Mouse (Mus musculus) v-Abl transformed pro-B cells (cell line): ENCODE data around the gene Zmynd10.

Experiments used
- in situ Hi-C, 2 experiments: fragments of 400-800 bp; cut with MboI; formaldehyde crosslinking; loops; one replicate each; pipeline ENCODE4 v1.15.1; 2025; ENCODE audit not compliant: unreplicated experiment in 2 of 2

Gene Zmynd10

DNA sequence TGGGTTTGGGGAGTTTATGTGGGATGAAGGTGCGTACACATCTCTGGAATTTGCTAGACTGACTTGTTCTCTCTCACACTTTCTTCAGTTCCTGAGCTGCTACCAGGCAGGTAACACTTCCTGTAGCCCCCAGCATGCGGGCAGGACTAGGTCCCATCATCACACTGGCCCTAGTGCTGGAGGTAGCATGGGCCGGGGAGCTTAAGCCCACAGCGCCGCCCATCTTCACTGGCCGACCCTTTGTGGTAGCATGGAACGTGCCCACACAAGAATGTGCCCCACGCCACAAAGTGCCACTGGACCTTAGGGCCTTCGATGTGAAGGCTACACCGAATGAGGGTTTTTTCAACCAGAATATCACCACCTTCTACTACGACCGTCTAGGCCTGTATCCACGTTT is 22.9 kb downstream of the Zmynd10 start:
- in situ Hi-C loops: loop anchor here in 1 of 2 experiments (25.0 kb wide), 1 partner anchor 1383 kb away; the partner anchor contains the start of gene Ppm1m

DNA sequence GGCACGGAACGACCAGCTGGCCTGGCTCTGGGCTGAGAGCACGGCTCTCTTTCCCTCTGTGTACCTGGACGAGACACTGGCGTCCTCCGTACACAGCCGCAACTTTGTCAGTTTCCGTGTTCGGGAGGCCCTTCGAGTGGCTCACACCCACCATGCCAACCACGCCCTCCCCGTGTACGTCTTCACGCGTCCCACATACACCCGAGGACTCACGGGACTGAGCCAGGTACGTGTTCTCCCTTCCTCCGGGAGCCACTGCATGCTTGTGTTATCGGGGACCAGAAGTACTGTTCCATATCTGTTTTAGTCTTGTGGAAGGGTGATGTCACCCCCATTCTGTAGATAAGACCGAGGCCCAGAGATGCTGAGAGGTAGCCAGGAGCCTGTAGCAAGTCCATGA is 23.7 kb downstream of the Zmynd10 start:
- in situ Hi-C loops: loop anchor here in 1 of 2 experiments (25.0 kb wide), 1 partner anchor 1384 kb away; the partner anchor contains the start of gene Ppm1m

DNA sequence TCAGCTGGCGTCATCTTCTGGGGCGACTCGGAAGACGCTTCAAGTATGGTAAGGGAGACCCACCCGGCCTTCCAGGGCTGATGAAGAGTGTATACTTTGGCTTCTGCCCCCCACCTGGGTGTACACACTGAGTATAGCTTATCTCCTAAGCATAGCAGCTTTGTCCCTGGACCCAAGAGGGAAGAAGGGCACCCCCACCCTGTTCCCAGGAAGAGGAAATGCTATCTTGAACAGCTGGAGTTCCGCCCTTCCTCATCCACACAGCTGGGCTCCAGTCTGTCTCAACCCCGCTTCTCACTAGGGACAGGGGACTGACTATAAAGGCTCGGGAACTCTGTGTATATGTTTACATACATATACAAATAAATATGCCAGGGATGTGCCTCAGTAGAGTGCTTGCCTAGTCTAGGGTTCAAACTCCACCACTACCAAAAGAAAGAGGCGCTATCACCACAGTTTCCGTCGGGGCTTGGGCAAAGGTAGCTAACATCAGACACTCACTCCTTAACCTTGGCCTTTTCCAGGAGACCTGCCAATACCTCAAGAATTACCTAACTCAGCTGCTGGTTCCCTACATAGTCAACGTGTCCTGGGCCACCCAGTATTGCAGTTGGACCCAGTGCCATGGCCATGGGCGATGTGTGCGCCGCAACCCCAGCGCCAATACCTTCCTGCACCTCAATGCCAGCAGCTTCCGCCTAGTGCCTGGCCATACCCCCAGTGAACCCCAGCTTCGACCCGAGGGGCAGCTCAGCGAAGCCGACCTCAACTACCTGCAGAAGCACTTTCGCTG is 24.6 kb downstream of the Zmynd10 start:
- in situ Hi-C loops: loop anchor here in 1 of 2 experiments (25.0 kb wide), 1 partner anchor 1384 kb away; the partner anchor contains the start of gene Ppm1m

DNA sequence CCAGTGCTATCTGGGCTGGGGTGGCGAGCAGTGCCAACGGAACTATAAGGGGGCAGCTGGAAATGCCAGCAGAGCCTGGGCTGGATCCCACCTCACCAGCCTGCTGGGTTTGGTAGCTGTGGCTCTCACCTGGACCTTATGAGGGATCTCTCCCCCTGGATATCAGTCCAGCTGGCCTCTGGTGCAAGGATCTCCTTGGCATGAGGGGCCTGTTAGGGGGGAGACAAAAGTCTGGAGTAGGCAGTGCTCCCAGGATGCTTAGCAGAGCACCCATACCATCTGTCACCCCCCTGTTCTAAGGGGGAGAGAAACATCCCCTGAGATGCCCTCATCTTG is 25.2 kb downstream of the Zmynd10 start:
- in situ Hi-C loops: loop anchor here in 1 of 2 experiments (25.0 kb wide), 1 partner anchor 1385 kb away; the partner anchor contains the start of gene Ppm1m

DNA sequence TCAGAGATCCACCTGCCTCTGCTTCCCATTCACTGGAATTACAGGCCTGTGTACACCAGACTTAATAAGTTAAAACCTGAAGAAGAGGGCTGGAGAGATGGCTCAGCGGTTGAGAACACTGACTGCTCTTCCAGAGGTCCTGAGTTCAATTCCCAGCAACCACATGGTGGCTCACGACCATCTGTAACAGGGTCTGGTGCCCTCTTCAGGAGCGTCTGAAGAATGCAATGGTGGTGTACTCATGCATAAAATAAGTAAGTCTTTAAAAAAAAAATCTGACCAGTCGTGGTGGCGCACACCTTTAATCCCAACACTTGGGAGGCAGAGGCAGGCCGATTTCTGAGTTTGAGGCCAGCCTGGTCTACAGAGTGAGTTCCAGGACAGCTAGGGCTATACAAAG is 26.7 kb downstream of the Zmynd10 start:
- in situ Hi-C loops: loop anchor here in 1 of 2 experiments (25.0 kb wide), 1 partner anchor 1386 kb away; the partner anchor contains the start of gene Ppm1m

DNA sequence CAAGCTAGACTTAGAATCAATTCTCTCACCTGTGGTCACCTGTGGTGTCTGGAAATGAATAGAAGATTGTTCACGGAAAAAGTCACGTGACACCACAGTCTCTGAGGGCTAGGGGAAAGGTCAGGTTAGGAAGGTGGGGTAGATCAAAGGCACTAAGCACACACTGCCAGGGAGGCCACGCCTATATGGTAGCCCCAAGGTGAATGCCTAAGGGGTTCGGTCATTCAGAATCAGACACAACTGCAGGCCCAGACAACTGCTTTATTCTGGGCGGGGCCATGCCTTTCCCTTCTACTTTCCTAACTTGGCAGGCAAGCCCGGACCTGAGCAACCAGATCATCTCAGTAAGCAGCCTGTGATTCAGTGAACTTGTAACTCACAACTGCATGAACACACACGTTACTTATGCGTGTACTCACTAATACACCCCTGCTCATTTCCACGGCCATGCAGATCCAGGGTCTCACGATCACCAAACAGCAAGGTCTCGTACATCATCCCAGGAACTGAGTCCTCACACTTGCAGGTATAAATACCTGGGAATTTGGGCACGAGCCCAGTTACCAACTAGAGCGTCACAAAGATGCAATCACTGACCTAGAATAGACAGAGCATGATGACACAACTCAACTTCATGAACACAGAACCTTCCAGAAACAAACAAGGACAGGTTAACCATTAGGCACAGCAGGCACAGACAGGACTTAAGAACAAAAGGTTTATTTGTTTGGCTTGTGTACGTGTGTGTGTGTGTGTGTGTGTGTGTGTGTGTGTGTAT is 28.7 kb downstream of the Zmynd10 start:
- in situ Hi-C loops: no loop called here

DNA sequence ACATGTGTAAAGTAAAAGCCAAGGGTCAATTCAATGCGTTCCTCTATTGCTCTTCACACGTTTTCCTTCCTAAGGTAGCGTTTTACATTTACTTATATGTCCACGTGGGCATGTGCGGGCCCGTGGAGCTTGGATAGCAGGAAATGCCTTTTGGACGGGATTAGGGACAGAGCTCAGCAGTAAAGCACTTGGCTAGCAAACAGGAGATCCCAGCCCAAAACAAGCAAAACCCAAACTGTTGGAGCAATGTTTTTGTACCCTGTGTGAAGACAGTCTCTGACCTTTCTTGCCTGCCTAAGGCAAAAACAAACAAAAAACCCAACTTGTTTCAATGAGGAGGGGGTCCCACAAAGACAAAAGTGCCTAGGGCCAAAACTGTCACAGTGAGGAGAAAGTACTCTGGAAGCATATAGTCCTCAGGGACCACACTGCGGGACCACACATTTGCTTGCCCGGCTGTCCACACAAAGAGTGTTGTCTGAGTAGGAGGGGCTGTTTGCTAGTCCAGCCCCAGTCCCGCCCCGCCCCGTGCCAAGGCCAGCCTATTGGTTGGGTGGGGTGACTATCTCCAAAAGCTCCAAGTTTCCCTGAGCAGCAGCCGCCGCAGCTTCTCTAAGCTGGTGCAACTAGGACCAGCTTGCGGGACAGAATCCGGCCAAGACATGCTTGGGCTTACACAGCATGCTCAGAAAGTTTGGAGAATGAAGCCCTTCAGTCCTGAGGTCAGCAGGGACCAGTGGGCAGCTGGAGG is 29.4 kb downstream of the Zmynd10 start, which contains the start of gene Hyal1:
Gene Hyal1, plus strand, starts transcription at position 571 of the 751 bp plus-strand sequence.
- in situ Hi-C loops: no loop called here

DNA sequence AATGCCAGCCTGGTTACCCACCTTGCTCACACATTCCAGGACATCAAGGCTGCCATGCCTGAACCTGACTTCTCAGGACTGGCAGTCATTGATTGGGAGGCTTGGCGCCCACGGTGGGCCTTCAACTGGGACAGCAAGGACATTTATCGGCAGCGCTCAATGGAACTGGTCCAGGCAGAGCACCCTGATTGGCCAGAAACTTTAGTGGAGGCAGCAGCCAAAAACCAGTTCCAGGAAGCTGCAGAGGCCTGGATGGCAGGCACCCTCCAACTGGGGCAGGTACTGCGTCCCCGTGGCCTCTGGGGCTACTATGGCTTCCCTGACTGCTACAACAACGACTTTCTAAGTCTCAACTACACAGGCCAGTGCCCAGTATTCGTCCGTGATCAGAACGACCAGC is 30.8 kb downstream of the Zmynd10 start:
- in situ Hi-C loops: no loop called here

DNA sequence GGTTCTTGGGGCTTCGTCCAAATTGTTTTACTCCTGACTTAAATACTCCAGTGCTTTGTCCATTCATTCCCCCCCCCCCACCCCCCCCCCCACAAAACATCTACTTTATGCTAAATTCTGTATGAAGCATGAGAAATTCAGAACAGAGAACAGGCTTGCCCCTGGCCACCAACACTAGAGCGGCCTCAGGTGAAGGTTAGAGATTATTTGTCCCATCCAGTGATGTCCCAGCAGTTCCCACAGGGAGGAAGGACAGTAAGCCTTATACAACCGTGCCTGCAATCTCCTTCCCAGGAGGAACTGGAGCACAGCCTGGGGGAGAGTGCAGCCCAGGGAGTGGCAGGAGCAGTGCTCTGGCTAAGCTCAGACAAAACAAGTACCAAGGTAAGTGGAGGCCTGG is 31.5 kb downstream of the Zmynd10 start, which contains the start of gene Naa80:
Gene Naa80, plus strand, starts transcription at position 301 of the 400 bp plus-strand sequence.
- in situ Hi-C loops: no loop called here

DNA sequence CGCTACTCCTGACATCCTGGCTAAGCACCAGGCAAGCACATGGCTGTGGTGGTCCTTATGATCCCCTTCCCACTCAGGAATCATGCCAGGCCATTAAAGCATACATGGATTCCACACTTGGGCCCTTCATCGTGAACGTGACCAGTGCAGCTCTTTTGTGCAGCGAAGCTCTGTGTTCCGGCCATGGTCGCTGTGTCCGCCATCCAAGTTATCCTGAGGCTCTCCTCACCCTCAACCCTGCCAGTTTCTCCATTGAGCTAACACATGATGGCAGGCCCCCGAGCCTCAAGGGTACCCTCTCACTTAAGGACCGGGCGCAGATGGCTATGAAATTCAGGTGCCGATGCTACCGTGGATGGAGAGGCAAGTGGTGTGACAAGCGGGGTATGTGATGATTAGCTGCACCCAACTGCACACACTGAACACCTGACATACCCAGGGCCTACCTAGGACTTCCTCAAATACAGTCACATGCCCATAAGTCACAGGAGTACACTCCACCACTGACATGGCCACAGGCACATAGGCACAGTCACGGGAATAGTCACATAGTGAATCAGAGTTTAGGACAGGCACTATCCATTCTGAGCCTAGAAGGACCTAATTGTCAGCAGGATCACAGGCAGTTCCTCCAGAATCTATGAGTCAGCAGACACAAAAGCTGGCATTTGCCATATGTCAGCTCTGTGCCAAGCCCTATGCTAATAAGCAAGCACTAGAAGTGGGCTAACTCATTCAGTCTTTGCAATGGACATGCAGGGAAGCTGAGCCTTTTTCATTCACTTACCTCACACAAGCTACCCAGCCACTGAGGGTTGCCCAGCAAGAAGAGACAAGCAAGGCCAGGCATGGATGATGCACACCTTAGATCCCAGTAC is 32.2 kb downstream of the Zmynd10 start:
- in situ Hi-C loops: no loop called here

DNA sequence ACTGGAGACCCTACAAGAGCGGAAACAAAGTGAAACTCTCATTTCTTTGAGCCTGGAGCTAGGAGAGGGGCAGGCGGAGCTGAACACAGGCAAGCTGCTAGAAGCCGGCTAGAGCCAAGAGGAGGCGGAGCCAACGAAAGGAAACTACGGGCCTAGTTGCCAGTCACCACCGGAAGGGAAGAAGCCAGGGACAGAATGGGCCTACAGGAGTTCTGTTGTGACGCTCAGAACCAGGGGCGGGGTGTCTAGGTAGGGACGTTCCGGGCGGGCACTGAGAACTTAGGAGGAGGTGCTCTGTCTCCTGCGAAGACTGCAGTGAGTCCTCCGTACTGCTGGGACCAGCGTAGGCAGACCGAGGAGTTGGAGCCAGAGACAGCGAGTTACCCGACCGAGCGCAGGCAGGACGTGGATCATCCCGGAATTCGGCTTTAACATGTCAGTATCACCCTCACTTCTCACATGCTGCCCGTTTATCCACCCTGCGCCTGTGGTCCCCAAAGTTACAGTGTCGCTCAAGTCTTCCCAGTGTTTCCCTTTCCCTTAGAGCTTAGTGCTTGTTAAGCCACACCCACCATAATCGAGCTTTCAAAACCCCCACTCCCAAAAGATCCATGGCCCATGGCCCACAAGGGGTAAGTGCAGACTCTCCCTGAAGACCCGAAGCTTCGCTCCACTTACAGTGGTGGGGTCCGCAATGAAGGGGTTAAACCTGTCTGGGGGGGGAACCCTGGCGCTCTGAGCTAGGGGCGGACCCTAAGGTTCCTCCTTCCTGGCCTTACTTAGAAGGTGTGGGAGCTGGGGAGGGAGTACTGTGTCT is 33.6 kb downstream of the Zmynd10 start, which contains the start of gene Hyal3:
Gene Hyal3, plus strand, starts transcription at position 318 of the 817 bp plus-strand sequence.
- in situ Hi-C loops: no loop called here

DNA sequence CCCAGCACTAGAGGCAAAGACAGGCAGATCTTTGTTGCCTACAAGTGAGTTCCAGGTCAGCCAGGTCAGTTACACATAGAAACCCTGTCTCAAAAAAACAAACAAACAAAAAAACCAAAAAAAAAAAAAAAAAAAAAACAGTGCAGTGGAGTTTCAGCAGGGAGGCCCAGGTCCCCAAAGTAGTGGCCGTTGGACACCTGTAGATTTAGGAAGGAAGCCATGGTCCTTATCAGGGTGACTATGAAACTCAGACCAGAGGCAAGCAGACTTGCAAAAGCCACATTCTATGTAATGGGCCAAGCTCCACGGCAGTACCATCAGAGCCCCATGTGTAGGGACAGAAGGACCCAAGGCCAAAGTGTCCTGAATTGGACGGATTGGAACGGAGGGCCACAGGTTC is 34.5 kb downstream of the Zmynd10 start:
- in situ Hi-C loops: no loop called here

DNA sequence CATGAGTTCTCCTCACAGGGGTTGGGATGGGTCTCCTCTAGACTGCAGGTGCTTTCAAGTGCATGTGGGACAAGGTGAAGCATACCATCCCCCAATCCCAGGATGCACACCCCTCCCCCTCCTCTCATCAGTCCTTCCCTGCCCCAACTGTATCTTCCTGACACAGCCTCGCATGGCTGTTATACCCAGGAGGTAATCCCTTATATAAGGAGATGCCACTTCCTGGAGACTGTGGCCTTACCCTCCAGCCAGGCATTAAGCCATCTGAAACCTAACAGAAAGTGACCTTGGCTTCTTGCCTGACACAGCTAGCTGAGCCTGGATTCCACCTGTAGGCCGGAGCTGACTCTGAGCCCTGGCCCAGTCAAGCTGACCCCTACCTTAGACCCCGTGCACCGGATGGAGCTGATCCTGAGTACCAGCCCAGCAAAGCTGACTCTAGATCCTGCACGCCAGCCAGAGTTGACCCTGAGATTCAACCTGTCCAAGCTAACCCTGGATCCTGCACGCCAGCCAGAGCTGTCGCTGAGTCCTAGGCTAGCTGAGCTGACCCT is 35.5 kb downstream of the Zmynd10 start:
- in situ Hi-C loops: no loop called here

DNA sequence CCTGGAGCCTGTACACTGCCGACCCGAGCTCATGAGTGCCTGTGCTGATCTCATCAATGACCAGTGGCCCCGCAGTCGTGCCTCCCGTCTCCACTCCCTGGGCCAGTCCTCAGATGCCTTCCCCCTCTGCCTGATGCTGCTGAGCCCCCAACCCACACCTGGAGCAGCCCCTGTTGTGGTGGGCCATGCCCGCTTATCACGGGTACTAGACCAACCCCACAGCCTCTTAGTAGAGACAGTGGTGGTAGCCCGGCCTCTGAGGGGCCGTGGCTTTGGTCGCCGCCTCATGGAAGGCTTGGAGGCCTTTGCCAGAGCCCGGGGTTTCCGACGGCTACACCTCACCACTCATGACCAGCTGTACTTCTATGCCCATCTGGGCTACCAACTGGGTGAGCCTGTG is 36.1 kb downstream of the Zmynd10 start:
- in situ Hi-C loops: no loop called here

DNA sequence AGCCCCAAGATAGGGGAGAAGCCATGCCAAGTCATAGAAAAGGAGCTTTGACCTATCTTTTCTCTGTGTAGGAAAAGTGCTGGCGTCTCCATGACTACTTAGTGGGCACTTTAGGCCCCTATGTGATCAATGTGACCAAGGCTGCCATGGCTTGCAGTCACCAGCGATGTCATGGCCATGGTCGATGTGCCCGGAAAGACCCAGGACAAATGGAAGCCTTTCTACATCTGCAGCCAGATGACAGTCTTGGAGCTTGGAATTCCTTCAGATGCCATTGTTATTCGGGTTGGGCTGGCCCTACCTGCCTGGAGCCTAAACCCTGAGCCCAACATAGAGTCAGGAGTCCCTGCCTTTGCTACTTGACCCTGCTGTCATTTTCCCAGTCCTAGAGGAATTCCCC is 39.4 kb downstream of the Zmynd10 start:
- in situ Hi-C loops: no loop called here

DNA sequence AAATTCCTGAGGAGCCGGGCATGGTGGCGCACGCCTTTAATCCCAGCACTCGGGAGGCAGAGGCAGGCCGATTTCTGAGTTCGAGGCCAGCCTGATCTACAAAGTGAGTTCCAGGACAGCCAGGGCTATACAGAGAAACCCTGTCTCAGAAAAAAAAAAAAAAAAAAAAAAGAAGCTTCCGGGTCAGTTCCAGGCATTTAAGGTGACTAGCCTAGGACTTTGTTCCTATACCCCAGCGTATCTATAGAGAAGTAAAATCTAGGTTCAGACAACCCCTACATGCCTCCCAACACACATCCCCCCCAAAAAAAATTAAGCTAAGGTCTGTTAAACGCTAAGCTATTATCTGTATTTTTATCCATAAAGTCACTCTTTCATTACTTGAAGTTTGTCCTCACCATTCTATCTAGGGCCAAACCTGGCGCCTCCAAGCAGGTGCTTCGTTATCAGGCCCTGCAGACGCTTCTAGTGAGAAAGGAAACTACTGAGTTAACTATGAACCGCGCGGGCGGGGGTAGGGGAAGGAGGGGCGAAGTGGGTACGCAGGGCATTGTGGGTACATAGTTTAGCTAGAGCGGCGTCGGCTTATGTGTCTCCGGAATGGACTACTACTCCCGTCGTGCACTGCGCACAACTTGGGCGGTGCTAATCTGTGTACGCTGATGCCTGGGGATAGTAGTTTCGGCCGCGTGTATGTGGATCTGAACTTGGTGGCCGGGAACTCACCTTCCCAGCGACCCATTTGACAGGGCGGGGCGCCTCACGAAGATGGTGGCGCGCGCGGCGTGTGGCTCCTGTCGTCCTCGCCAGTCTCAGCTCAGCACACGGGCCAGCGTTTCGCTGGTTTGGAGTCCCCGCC is 40.1 kb downstream of the Zmynd10 start, which contains the start of gene Ifrd2:
Gene Ifrd2, plus strand, starts transcription at position 669 of the 859 bp plus-strand sequence.
- in situ Hi-C loops: no loop called here

DNA sequence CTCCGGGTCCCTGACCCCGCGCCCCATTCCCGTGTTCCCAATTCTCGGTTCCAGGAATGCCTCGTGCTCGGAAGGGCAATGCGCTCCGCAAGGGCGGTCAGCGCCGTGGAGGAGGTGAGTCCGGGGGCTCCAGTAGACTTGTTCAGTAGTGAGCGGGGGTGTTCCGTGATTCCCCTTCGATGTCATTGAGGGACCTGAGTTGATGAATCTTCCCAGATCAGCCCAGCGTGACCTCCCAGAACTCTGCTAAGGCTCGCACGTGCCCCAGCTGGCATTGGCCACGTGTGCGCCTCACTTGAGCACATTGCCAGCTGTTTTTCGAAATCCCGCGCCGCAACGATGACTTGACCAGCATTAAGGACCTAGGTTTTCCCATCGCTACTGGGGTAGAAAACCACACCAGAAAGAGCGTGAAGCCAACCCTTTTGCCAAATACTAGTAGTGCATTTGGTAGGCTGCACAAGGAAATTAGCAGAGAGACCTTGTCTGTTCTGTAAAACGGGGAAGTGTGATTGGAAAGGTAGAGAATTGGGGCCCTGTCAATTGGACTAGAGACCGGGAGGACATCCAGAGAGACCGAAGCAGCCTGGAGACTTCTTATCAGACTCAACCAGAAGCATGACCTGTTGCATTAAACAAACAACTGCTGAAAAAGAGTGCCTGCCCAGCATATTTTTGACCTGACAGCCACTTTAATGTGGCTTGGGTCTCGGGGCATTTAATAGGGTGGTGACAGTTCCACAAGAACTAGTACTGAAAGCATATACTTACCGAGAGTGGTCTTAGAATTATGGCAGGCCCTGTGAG is 40.9 kb downstream of the Zmynd10 start:
- in situ Hi-C loops: no loop called here
